Mouse (Mus musculus): Measurements from ENCODE around the gene Itk. TPM values are rescaled to one million over a fixed set of nuclear protein-coding genes. Genes with fewer than 3 reads are reported as not detected.

Itk gene
- total RNA-seq, 2 experiments from 2014 or later = 0.21 to 0.28 TPM

DNA sequence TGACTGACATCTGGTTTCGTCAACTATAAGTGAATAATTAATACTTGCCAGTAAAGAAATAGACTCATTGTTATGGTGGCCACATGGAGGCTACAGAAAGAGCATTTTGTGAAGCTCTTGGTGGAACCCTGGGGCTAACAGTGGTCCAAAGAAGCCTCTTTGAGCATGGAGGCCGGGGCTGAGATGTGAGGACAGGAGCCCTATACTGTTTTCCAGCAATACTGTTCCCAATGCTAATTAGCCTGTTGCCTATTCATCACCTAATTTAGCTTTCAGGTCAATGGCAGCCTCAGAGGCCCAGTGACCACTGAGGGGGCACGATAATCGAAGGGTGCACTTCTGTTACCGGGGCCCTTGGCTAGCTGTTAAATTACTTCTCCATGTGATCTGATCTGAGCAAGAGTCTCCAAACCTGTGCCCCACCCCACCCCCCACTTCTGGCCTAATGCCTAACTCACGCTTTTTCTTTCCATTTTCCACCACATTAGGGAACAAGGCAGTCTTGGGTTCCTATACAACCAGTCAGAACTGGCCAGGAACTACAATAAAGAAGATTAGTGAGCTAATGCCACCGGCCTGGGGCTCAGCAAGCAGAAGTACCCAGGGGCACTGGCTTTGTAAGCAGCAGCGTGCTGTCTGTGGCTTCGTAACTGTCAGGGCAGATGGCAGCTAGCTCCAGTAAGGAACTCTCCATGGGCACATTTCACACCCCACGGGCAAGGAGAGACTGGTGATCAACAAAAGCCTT, 79.3 kb downstream of the Itk start:
- DNase-seq (ENCODE audit: low spot score in 2 of 2) = no peak

DNA sequence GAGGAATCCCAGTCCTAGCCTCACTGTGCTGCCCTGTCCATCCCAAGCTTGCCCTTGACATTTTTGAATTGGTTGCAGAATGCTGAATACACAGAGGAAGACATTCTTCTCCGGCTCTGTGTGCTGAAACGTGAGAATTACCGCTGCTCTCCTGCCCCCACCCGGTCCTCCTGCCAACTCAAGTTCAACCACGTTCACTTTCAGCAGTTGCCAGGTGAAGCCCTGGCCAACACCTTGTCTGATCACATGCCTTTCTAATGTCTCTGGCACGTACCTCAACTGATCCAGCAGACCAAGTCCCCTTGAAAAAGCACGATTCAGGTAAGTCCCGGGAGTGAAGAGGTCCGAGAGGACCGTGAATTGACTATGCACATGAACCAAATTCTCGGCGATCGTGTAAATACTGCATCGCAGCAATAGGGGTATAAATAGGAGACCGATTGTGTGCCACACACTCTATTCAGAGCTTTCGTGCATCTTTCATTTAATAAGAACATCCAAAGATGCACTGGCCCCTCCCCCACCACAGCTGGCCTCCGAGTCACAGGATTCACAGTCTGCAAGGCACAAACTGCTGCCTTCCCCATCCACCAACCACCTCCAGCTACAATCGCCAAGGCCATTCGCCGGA, 80.1 kb downstream of the Itk start:
- peak; percentile 46 to 56 for DNase-seq (ENCODE audit: low spot score in 2 of 2)

DNA sequence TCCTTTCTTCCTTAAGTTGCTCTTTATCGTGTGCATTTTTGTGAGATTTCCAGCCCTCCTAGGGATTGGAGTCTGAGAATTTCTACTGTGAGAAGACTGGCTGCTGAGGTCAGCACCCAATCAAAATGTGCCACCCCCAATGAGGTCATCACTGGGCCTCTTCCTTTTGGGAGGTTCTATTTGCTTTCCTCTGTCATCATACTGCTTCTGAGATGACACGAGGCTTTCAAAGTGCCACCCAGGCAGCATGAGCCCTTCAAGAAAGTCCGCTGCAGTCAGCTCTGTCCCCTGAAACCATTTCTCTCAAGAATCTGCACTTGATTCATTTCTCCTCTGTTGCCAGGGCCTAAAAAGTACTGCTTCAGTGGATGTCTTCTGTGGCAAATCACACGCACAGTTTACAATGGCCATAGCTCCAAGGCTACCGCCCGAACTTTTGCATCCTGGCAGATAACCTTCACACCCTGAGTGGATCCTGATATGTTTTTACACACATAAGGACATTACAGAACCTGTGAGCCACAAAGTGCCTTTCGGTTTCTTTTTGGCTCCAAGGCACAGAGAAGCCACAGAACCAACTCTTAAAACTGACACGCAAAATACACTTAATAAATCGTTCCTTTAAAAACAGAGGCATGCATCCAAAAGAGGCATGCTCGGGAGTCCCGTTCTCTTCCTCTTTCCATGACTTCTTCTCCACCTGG, 80.9 kb downstream of the Itk start:
- DNase-seq (ENCODE audit: low spot score in 2 of 2) = no peak

DNA sequence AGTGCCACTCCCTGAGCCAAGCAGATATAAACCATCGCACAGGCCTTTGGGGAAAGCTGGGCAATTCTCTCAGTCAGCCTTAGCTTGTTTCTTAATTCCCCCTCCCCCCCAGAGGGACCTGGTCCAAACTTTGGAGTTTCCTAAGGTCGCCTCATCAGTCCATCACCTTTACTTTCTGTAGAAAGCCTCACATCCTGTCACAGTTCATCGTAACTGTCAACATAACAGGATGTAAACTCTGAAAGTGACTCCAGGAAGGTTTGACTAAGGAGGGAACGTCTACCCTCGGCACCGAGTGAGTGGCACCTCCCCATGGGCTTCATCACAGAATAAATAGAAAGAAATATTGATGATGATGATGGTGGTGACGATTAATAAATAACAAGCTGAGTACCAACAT, 81.5 kb downstream of the Itk start:
- no peak for DNase-seq (ENCODE audit: low spot score in 2 of 2)

DNA sequence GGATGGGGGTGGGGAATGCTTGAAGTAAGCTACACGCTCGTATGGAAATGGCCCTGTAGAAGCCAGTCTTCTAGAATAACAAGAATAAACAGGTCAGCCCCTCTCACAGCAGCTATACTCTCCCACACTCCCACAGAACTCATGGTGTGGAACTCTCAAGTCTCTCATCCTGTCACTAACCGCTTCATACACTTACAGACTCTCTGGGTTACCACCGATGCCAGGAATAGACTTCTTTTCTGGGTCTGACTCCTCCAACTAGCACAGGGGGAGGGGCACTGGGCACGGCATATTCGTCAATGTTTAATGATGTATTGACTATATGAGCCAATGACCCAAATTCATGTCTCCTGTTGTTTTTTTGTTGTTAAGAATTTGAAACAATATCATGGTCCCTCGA, 82.5 kb downstream of the Itk start:
- no peak for DNase-seq (ENCODE audit: low spot score in 2 of 2)

DNA sequence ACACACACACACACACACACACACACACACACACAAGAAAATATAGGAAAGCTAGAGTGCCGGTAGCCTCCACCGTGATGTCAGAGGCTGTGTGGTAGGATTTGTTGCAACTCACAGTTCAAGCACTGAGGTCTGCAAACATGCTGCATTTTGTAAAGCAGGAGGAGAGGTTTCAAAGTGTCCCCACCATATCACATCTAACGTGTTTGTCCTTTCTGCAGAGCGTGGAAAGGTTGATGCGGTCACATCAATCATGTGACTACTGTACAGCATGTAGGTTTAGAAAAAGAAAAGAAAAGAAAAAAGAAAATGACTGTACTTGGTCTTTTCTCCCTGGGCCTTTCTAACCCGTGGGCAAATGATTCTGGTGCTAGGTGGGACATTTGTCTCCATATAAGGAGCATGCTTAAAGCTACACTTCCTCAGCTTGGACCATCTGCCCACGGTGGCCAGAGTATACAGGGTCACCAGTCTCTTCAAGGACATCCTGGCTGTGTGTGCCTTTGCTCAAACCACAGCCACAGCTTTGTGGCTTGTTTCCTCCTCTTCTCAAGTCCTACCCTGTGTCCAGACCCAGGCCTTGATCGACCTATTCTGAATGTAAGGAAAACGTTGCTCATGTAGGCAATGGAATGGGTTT, 83.3 kb downstream of the Itk start:
- DNase-seq (ENCODE audit: low spot score in 2 of 2) = no peak

DNA sequence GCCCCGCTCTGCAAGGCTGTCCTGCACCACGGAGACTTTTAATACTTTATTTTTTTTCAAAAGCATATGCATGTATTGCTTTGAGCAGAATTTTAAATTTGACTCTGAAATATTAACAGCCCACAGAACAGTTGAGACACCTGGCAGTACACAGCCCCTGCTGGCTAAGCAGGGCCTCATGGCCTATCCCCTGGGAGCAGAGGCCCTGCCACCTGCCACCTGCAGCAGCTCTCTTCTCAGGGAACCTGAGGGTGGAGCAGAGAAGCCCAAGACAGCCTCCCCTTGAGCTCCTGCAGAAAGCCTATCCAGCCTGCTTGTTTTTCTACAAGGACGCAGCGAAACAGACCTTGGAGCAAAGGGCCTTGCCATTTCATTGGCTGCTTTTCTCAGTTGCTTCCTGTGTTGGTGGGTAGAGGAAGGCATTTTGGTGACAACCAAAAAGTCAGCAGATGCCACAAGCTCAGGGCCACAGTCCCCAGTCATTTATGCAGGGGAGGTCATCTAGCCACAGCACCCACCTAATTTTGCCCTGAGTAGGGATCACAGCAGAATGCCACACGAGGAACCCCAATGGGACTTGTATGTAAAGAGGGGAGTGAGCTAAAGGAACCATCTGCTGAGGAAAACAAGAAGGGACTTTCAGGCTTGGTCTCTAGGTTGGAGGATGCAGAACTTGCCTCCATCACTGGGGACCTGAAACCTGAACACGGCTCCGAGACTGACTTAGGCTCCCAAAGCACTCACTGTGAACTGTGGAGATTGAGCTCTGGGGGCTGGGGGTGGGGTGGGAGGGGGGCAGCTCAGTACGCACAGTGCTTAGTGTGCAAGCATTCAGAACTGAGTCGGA, 84.2 kb downstream of the Itk start:
- DNase-seq (ENCODE audit: low spot score in 2 of 2) = no peak

DNA sequence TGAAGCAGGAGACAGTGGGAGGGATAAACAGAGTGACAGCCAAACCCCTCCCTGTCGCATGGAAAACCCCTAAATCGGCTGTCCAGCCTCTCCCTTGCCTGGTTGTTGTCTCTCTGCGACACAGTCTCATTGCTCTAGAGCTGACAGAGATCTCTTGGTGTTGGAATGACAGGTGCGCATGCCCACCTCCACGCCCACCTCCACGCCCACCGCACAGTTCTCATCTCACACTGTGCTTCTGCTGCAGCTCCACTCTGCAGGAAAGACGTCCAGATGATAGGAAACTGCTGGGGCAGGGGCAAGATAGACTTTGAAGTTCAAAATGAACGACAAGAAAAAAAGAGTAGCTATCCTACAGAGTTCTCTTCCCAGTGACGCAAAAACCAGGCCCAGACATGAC, 85.2 kb downstream of the Itk start:
- no peak for DNase-seq (ENCODE audit: low spot score in 2 of 2)

DNA sequence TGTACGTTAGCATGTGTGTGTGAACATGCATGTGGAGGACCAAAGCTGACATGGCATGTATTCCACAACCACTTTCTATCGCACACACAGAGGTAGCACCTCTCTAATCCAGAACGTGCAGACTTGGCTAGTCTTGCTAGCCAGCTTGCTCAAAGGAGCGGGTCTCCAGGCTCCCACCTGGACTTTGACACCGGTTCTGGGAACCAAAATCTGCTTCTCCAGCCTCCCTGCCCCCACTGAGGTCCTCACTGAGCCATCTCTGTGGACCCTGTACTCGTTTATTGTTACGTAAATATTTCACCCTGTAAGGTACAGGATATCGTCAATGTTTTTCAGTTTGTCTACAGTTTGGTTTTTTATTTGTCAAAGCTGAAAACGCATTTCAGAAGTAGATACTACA, 86.8 kb downstream of the Itk start:
- DNase-seq (ENCODE audit: low spot score in 2 of 2) = no peak

DNA sequence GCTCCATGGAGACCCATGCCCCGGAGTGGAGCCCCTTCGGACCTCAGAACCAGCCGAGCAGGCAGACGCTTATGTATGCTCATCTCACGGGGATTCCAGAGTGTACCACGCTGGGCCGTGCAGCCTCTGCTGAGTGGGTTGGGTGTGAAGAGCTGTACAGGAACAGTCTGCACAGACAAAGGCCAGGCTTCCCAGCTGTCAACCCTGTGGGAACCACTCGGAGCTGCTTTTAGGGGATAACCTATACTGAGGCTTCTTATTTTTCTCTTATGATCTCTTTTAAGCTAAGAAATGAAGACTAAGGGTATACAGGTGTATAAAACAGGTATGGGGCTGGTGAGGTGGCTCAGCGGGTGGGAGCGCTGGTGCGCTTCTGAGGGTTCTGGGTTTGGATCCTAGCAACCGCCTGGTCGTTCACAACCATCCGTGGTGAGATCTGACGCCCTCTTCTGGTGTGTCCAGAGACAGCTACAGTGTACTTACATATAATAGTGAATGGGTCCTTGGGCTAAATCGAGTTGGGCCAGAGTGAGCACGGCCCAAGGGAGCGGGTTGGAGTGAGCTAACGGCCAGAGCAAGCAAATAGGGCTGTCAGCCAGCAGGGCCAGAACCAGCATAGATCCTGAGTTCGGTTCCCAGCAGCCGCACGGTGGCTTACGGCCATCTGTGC, 87.6 kb downstream of the Itk start:
- DNase-seq (ENCODE audit: low spot score in 2 of 2) = peak; percentile 70 to 81

DNA sequence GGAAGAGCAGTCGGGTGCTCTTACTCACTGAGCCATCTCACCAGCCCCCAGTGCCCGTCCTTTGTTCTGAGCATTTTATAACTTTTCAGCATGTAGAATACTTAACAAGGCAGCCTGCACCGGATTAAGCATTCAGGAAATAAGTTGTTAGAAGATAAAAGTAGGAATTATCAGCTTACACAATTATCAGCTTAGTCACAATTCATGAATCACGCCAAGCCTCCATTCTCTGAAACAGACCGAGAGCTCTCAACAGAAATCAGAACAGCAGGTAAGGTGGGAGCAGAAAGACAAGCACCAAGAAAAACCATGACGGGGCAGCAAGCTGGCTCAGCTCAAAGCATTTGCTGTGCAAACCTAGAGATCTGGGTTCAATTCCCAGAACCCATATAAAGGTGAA, 89.4 kb downstream of the Itk start:
- DNase-seq (ENCODE audit: low spot score in 2 of 2) = no peak

DNA sequence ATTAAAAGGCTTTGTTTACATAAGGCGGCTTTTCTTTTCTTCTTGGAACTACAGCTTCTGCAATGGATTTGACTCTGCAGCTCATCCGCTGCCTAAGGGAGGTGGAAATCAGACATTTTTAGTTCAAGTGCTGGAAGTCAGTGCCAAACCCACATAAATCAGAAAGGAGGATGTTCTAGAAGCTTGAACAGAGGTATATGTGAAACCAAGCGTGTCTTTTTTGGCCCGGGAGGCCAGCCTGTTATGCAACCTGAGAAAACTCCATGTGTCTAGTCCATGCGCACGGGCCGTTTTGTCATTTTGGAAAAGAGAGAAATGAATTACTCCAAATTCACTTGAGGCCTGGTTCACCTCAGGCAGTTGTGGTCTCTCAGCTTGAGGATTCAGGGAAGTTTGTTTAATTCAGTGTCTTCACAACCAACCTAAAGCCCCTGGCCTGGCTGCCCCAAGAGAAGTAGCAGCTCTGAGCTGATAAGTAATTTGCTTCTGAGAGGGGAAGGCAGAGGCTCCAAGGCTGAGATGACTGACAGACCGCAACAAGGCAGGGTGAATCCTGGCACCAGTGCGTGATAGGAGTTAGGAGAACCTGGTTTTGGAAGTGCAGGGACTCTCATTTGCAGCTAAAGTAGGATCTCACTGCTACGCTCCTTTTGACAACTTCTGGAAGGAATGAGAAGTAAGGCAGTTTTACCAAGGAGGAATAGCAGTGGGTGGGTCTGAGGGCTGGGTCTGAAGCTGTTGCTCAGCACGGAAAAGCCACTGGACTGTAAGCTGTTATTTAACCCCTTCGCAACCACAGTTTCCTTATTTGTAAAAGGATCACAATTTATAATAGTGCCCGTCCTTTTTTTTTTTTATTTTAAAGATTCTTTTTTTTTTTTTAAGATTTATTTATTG, 90.2 kb downstream of the Itk start:
- peak; percentile 55 to 69 for DNase-seq (ENCODE audit: low spot score in 2 of 2)

DNA sequence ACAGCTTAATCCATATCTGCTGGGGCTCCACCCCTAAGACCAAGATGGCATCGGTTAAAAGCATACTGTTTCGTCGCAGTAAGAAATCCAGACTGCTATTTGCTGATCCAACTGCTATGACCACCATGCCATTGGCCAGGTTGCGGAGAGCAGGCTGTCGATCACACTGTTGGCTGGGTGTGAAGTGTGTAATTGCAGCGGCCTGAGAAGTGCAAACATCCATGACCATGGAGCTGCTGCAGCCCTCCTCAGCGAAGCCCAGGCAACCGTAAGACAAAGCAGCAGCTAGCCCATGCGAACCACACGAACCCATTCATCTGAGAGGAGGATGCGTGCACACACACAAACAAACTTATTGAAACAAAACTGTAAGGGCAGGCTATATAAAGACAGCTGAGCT, 94.9 kb downstream of the Itk start:
- DNase-seq (ENCODE audit: low spot score in 2 of 2) = no peak

DNA sequence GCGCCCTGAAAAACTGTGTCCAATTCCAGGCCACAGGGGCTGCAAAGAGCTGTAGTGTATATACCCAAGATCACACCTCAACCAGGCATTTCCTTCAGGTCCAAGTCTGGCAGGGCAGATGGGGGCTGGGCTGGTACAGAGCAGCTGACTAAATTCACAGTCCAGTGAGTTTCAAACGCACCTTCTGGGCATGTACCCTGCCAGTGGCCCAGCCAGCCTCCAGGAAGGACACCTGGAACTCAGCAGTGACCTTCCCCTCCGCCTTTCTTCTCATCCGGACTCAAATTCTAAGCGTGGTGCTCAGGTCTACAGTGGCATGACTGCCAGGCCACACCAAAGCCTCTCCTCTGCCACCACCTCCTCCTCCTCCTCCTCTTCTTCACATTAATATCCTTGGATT, 95.8 kb downstream of the Itk start:
- no peak for DNase-seq (ENCODE audit: low spot score in 2 of 2)

DNA sequence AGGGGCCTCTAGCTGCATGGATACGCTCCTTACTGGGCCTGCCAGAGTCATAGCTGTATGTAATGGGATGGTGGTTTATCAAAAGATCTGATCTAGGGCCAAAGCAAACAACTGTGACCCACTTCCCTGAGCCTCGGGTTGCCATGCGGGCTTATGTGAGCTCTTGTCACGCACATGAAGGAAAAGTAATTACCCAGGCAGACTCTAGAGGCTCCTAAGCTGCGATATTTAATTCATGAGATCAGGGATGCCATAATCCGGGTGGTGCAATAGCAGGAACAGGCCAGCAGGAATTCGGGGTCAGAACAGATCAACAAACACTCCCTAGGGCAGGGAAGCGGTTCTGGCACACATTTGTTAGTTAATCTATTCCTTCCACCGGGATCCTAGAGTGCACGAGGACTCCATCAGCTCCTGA, 98.3 kb downstream of the Itk start:
- DNase-seq (ENCODE audit: low spot score in 2 of 2) = no peak

DNA sequence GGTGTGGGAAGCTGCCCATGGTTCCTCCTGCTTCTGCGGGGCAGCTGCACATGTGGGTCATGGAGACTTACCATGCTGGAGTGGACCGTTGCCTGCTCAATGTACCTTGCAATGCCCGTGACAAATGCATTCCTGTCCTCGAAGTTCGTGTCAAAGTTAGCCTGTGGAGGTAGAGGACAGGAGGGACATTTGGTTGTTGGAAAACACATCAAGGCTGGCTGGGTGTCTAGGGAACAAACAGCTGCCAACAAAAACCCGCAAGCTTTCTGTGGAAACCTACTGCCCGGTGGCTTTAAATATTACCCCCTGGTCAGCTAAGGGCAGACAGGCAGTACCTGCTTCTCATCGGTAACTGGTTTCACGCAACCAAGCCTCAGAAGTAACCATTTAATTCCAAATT, 99.8 kb downstream of the Itk start:
- DNase-seq (ENCODE audit: low spot score in 2 of 2) = no peak

DNA sequence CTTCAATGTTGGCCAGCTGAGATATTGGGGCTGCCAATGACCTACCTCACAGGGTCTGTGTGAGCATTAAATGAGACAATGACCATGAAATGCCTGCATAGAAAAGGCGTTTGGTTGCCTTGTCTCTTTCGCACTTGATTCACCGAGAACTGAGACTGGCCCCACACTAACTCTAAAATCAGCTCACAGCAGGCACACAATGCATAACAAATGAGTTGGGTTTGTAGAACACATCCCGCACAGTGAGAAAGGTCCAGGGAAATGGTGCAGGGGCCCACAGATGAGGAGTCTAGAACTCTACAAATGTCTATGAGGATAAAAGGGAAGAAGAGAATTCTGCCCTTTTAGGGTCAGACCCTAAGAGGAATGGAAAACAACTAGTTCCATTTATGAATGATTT, 100.3 kb downstream of the Itk start:
- DNase-seq (ENCODE audit: low spot score in 2 of 2) = no peak

DNA sequence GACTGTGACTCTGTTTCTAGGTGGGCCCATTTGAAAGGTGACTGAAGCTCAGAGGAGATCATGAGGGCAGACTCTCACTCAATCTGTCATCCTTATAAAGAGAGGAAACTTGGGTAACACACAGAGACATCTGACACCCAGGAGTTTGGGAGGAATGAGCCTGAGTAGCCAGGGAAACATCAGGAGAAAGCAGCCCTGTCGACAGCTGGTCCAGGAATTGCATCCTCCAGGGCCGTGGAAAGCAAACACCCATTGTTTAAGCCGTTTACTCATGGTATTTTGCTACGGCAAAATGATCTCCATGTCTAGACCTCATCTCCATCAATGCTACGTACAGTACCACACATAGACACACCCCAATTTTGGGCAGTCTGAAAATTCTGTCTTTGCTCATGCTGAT, 101.2 kb downstream of the Itk start:
- DNase-seq (ENCODE audit: low spot score in 2 of 2) = no peak

DNA sequence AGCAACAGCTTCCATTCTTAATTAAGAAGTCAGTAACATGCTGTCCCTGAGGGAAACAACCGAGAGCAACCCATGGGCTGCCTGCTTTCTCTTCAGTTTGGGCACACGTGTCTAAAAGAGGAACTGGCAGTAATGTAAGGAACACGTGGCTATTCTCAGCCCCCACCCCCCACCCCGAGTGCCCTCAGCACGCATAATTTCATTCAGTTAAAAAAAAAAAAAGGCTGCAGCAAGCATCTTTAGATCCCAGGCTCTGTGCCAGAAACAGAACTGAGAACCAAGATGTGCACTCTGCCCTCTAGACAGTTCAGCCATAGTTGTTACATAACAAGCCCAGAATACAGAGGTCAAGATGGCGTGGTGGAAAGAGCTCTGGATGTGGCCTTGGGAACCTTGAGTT, 102.5 kb downstream of the Itk start:
- DNase-seq (ENCODE audit: low spot score in 2 of 2) = no peak

DNA sequence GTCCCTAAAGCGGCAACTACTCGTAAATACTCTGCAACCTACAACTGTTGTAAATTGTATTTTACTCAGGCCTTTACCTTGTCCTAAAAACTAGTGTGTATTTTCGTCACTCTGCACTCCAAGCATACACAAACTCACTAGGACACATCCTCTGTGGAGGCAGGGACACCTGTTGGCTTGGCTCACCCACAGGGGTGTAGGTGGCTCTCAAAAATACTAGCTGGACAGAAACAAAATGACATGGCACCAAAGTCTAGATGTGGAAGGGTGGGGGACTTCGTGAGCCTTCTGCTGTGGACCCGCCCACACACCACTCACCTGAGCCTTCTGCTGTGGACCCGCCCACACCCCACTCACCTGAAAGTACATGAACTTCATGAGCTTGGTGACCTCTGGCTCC, 105.5 kb downstream of the Itk start:
- peak; percentile 60 to 71 for DNase-seq (ENCODE audit: low spot score in 2 of 2)

Data from left cerebral cortex, adult 18-20 months (tissue).